Mouse (Mus musculus) C2C12 (cell line): Measurements from ENCODE around the gene Hnrnph3.

Experiments
- CEBPB ChIP-seq: IDR thresholded peaks from one replicate; pipeline ENCODE4 v1.6.1; 2011; ENCODE audit warnings: low read depth, mild to moderate bottlenecking, control low read depth, moderate library complexity
- CTCF ChIP-seq: IDR thresholded peaks from one replicate; pipeline ENCODE4 v1.5.1; 2011; ENCODE audit not compliant: control insufficient read depth, insufficient read depth, insufficient read length
- MAX ChIP-seq: IDR thresholded peaks from one replicate; pipeline ENCODE4 v1.6.1; 2011; ENCODE audit warnings: mild to moderate bottlenecking, control low read depth
- MYOG ChIP-seq: IDR thresholded peaks from one replicate; pipeline ENCODE4 v1.6.1; 2011; ENCODE audit not compliant: control insufficient read depth, insufficient read length; ENCODE audit errors: extremely low read depth
- USF1 ChIP-seq: IDR thresholded peaks from one replicate; pipeline ENCODE4 v1.6.1; 2011; ENCODE audit warnings: low read depth, mild to moderate bottlenecking, control low read depth, moderate library complexity

DNA sequence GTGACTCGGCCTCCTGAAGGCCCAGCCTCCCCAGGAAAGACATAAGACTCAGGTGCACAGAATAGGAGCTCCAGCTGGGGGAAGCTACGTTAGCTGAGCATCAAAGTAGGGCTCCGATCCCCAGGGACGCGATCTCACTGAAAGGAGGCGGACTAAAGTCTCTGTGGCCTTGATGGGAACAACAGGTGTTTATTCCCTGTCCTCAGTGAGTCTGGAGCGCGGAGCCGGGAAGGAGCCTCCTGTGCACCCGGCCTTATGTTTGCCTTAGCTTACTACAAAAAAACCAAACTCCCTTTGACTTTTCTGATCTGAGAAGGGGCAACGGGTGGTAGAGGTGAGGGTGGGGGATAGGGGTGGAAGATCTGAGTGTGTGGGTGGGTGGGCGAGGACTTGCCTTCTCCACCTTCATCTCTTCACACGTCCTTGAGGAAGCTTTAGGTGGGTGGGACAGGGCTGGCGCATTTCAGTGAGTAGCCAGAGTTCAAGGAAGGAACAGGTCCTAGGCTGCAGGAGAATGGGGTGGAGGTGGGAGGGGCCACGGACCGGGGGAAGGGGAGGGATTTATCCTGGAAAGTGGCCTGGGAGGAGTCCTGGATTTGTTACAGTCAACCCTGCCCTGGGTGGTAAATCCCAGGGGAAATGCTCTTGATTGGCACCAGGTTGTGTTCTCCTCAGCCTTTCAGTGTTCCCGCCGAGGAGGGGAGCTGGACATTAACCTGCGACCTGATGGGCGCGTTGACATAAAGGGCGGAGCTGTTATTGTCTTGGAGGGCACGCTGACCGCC is 33.1 kb upstream of the Hnrnph3 start:
- TF ChIP-seq USF1 (no peak), CTCF (no peak), MAX (no peak), MYOG (no peak), CEBPB (no peak)
